Mouse (Mus musculus): ENCODE measurements around the gene Soat2. TPM values are rescaled to one million over a fixed set of nuclear protein-coding genes. Genes with fewer than 3 reads are reported as not detected.

Gene Soat2
- polyA plus RNA-seq, 1 experiment from 2014 or later = 1.1 TPM

Other genes starting within 250 kb of the Soat2 start
- 2.4 and 7.5 TPM in 2 replicates for gene Krt4, start 225.8 kb upstream of the Soat2 start, polyA plus RNA-seq (2015; fragmentation: Nextera tagmentation; extraction: Ambion mirVana)
- 0.45 and 0.53 TPM in 2 replicates for gene Krt79, start 210.2 kb upstream of the Soat2 start, polyA plus RNA-seq (2015; fragmentation: Nextera tagmentation; extraction: Ambion mirVana)
- 0.04 and 0.15 TPM in 2 replicates for gene Krt78, start 196.2 kb upstream of the Soat2 start, polyA plus RNA-seq (2015; fragmentation: Nextera tagmentation; extraction: Ambion mirVana)
- 213 and 217 TPM in 2 replicates for gene Krt8, start 146.0 kb upstream of the Soat2 start, polyA plus RNA-seq (2015; fragmentation: Nextera tagmentation; extraction: Ambion mirVana)
- 176 and 180 TPM in 2 replicates for gene Krt18, start 122.3 kb upstream of the Soat2 start, polyA plus RNA-seq (2015; fragmentation: Nextera tagmentation; extraction: Ambion mirVana)
- gene Eif4b, start 76.8 kb upstream of the Soat2 start, polyA plus RNA-seq (2015; fragmentation: Nextera tagmentation; extraction: Ambion mirVana) = 127 and 130 TPM in 2 replicates
- 39.7 and 48.4 TPM in 2 replicates for gene Tns2, start 50.1 kb upstream of the Soat2 start, polyA plus RNA-seq (2015; fragmentation: Nextera tagmentation; extraction: Ambion mirVana)
- gene Spryd3, start 14.3 kb upstream of the Soat2 start, polyA plus RNA-seq (2015; fragmentation: Nextera tagmentation; extraction: Ambion mirVana) = 18.0 and 18.4 TPM in 2 replicates
- gene Igfbp6, start 6.2 kb upstream of the Soat2 start, polyA plus RNA-seq (2015; fragmentation: Nextera tagmentation; extraction: Ambion mirVana) = 31.0 and 33.6 TPM in 2 replicates
- 72.7 and 77.1 TPM in 2 replicates for gene Zfp740, start 52.7 kb downstream of the Soat2 start, polyA plus RNA-seq (2015; fragmentation: Nextera tagmentation; extraction: Ambion mirVana)
- 95.2 and 112 TPM in 2 replicates for gene Csad, start 54.2 kb downstream of the Soat2 start, polyA plus RNA-seq (2015; fragmentation: Nextera tagmentation; extraction: Ambion mirVana)
- 1.4 TPM in 2 replicates for gene Itgb7, start 81.4 kb downstream of the Soat2 start, polyA plus RNA-seq (2015; fragmentation: Nextera tagmentation; extraction: Ambion mirVana)
- gene Rarg, start 107.0 kb downstream of the Soat2 start, polyA plus RNA-seq (2015; fragmentation: Nextera tagmentation; extraction: Ambion mirVana) = 27.9 and 30.3 TPM in 2 replicates
- 0.44 and 0.55 TPM in 2 replicates for gene Gm9918, start 120.0 kb downstream of the Soat2 start, polyA plus RNA-seq (2015; fragmentation: Nextera tagmentation; extraction: Ambion mirVana)
- 68.6 and 69.8 TPM in 2 replicates for gene Mfsd5, start 128.9 kb downstream of the Soat2 start, polyA plus RNA-seq (2015; fragmentation: Nextera tagmentation; extraction: Ambion mirVana)
- 23.5 and 31.0 TPM in 2 replicates for gene Espl1, start 145.7 kb downstream of the Soat2 start, polyA plus RNA-seq (2015; fragmentation: Nextera tagmentation; extraction: Ambion mirVana)
- 382 and 393 TPM in 2 replicates for gene Pfdn5, start 175.6 kb downstream of the Soat2 start, polyA plus RNA-seq (2015; fragmentation: Nextera tagmentation; extraction: Ambion mirVana)
- 106 and 122 TPM in 2 replicates for gene Myg1, start 181.2 kb downstream of the Soat2 start, polyA plus RNA-seq (2015; fragmentation: Nextera tagmentation; extraction: Ambion mirVana)
- 83.2 and 83.7 TPM in 2 replicates for gene Aaas, start 200.2 kb downstream of the Soat2 start, polyA plus RNA-seq (2015; fragmentation: Nextera tagmentation; extraction: Ambion mirVana)
- 1.3 and 5.9 TPM in 2 replicates for gene Sp7, start 216.7 kb downstream of the Soat2 start, polyA plus RNA-seq (2015; fragmentation: Nextera tagmentation; extraction: Ambion mirVana)